Mouse (Mus musculus): ENCODE results near the gene Ctdnep1. TPM values are rescaled to one million over a fixed set of nuclear protein-coding genes. Genes with fewer than 3 reads are reported as not detected.
A peak's percentile ranks its signal among the peaks of the same experiment; 100 is the strongest.
"Not testable (repeated sequence)": the region's sequence is repeated elsewhere in the genome, so short reads cannot be mapped to it uniquely, and the experiment has no call there.

The Ctdnep1 gene
- polyA plus RNA-seq, 1 experiment from 2014 or later: 8.4 TPM

DNA sequence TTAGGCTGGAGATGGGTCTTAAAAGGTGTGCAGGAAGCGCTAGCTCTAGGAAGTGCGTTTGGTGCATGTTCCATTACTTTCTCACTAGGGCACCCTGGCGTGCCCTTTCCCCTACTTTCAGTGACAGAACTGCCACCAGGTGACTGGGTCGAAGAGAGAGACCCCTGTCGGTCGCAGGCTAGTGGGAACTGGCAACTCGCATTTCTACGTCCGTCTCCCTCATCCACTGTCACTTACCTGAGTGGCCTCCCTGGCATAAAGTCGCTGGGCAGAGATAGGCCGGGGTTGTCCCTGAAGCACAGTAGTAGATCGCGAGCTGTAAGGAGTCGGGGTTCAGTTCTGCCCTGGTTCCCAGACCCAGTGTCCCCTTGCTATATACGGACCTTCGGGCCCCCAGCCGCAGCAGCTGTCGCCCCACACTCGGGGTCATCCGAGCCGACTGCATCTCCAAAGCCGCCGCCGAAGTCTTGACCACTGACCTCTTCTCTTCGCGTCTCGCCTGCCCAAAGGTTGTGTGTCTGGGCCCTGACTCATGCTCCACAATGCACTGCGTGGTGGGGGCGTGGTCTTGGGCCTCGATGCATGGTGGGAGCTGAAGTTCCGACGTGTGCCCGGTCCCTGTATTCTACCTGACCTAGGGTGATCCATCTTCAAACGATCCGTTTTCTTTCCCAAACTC, 34.1 kb downstream of the Ctdnep1 start, which contains the start of gene Acadvl:
Acadvl (minus strand) TSS at position 532 of the 679 bp plus-strand sequence.
- Histone ChIP-seq H3K4me2 (ENCODE audit: low read depth, low read length) (peak within 1 kb of the TSS; percentile 90), H3K4me1 (ENCODE audit: insufficient read depth) (peaks cover 16% of the 10 kb centered on the region), H3K9ac (replicated peaks) (peak within 1 kb of the TSS; percentile 83), H3K4me3 (ENCODE audit: low read depth, low read length) (peak within 1 kb of the TSS; percentile 77), H3K36me3 (replicated peaks; ENCODE audit: insufficient read depth, low read length) (peaks cover 34% of the 10 kb centered on the region), H3K27me3 (ENCODE audit: insufficient read depth, low read length) (no peaks in the 10 kb centered on the region), H3K9me3 (ENCODE audit: low read length) (no peaks in the 10 kb centered on the region), H3K27ac (ENCODE audit: low read depth) (peak within 1 kb of the TSS; percentile 91)
- TF ChIP-seq CTCF (IDR thresholded peaks at IDR 0.05; ENCODE audit: low read depth): peak; percentile 63
- TF ChIP-seq EP300 (IDR thresholded peaks at IDR 0.05; ENCODE audit: low read depth): no peak
- ATAC-seq (peak; percentile 94), DNase-seq (peak; percentile 92)
- 1% methylated on average over 35 of the region's 35 CpGs for WGBS (ENCODE audit: insufficient replicate concordance)

DNA sequence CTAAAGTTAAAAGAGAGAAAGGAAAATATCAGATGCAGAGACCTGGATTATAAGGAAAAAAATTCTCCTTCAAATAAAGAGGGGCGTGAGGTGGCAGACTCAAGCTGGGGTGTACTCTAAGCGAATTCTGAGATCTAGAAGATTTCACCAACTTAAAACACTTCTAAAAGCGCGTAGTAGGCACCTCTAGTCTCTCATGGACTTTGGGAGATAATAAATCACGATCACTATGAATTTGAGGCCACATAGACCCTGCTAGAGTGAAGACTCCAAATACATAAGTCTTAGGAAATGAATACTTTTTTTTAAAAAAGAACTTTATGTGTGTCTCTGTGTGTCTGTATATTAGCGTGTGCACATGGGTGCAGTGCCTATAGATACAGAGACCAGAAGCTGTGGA, 34.7 kb downstream of the Ctdnep1 start:
- TF ChIP-seq EP300 (IDR thresholded peaks at IDR 0.05; ENCODE audit: low read depth): no peak
- TF ChIP-seq CTCF (IDR thresholded peaks at IDR 0.05; ENCODE audit: low read depth): no peak
- no peak overlapping the region for H3K9ac ChIP-seq (replicated peaks)
- peak overlapping the region; percentile 90 for H3K4me2 ChIP-seq (ENCODE audit: low read depth, low read length)
- H3K9me3 ChIP-seq (ENCODE audit: low read length): no peaks in the 10 kb centered on the region
- peak overlapping the region; percentile 77; the same call in 1 of the 2 replicates for H3K4me3 ChIP-seq (ENCODE audit: low read depth, low read length)
- ATAC-seq (no peak), DNase-seq (no peak)
- H3K27me3 ChIP-seq (ENCODE audit: insufficient read depth, low read length): no peaks in the 10 kb centered on the region
- WGBS (ENCODE audit: insufficient replicate concordance): 62% methylated on average over 6 of the region's 6 CpGs
- peaks cover 27% of the 10 kb centered on the region for H3K36me3 ChIP-seq (replicated peaks; ENCODE audit: insufficient read depth, low read length)
- H3K27ac ChIP-seq (ENCODE audit: low read depth): no peak overlapping the region
- peaks cover 16% of the 10 kb centered on the region for H3K4me1 ChIP-seq (ENCODE audit: insufficient read depth)

DNA sequence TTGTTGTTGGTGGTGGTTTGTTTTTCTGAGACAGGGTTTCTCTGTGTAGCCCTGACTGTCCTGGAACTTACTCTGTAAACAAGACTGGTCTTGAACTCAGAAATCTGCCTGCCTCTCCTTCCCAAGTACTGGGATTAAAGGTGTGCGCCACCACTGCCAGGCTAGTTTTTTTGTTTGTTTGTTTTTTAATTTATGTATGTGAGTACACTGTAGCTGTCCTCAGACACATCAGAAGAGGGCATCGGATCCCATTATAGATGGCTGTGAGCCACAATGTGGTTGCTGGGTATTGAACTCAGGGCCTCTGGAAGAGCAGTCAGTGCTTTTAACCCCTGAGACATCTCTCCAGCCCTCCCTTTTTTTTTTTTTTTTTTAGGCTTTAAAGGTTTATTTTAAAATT, 35.2 kb downstream of the Ctdnep1 start:
- not testable (repeated sequence) for H3K9ac ChIP-seq (replicated peaks); H3K27me3 ChIP-seq (ENCODE audit: insufficient read depth, low read length); H3K27ac ChIP-seq (ENCODE audit: low read depth); ATAC-seq; H3K4me3 ChIP-seq (ENCODE audit: low read depth, low read length); DNase-seq; H3K9me3 ChIP-seq (ENCODE audit: low read length); H3K4me2 ChIP-seq (ENCODE audit: low read depth, low read length)
- Histone ChIP-seq H3K36me3 (replicated peaks; ENCODE audit: insufficient read depth, low read length) (peaks cover 23% of the 10 kb centered on the region), H3K4me1 (ENCODE audit: insufficient read depth) (peaks cover 20% of the 10 kb centered on the region)
- WGBS (ENCODE audit: insufficient replicate concordance): 69% methylated on average over 2 of the region's 2 CpGs

DNA sequence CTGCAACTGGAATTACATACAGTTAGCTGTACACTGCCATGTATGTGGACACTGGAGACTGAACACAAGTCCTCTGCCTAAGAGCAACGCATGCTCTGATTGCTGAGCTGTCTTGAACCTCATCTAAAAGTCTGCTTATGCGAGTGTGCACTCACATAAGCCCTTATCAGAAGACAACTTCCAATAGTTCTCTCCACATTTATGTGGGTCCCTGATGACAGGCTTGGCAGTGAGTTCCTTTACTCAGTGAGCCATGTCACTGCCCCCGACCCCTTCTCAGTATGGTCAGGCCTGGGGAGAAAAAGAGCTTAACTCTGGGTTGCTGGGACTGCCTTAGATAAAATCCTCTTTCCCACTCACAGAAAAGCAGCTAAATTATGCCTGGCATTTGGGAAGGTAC, 35.7 kb downstream of the Ctdnep1 start, which contains the start of gene Dlg4:
Dlg4 (plus strand) TSS at position 274 of the 400 bp plus-strand sequence.
- no peaks in the 10 kb centered on the region for H3K27me3 ChIP-seq (ENCODE audit: insufficient read depth, low read length)
- H3K4me3 ChIP-seq (ENCODE audit: low read depth, low read length): no peak within 1 kb of the TSS
- WGBS (ENCODE audit: insufficient replicate concordance): 77% methylated on average over 3 of the region's 3 CpGs
- TF ChIP-seq EP300 (IDR thresholded peaks at IDR 0.05; ENCODE audit: low read depth): no peak
- no peak for TF ChIP-seq CTCF (IDR thresholded peaks at IDR 0.05; ENCODE audit: low read depth)
- no peaks in the 10 kb centered on the region for H3K9me3 ChIP-seq (ENCODE audit: low read length)
- peaks cover 22% of the 10 kb centered on the region for H3K4me1 ChIP-seq (ENCODE audit: insufficient read depth)
- DNase-seq: no peak
- H3K36me3 ChIP-seq (replicated peaks; ENCODE audit: insufficient read depth, low read length): peaks cover 18% of the 10 kb centered on the region
- ATAC-seq: no peak
- no peak within 1 kb of the TSS for H3K27ac ChIP-seq (ENCODE audit: low read depth)
- no peak within 1 kb of the TSS for H3K4me2 ChIP-seq (ENCODE audit: low read depth, low read length)
- H3K9ac ChIP-seq (replicated peaks): no peak within 1 kb of the TSS; the same call in 1 of the 2 replicates

DNA sequence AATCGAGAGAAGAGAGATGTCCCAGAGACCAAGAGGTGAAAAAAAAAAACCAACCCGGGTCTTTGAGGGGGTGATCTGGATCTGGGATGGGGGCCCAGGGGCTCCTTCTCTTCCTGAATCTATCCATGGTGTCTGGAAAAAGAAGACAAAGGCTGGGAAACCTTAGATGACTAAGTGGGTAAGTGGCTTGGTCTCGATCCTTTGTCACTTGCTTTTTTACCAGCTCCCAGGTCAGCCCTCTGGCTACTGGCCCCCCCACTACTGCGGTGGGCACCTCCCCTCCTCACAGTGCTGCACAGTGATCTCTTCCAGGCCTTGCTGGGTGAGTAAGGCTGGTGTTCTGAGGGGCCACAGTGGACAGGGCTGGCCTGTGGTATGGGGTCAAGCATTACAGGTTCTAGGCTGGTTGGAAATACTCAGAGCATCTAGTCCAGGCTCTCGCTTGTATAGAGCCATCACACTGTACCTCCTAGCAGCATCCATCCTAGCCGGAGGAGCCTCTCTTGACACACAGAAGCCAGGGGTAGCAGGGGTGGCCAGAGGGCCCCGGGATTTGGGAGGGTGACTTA, 36.3 kb downstream of the Ctdnep1 start:
- H3K27ac ChIP-seq (ENCODE audit: low read depth): no peak overlapping the region
- no peak for ATAC-seq

DNA sequence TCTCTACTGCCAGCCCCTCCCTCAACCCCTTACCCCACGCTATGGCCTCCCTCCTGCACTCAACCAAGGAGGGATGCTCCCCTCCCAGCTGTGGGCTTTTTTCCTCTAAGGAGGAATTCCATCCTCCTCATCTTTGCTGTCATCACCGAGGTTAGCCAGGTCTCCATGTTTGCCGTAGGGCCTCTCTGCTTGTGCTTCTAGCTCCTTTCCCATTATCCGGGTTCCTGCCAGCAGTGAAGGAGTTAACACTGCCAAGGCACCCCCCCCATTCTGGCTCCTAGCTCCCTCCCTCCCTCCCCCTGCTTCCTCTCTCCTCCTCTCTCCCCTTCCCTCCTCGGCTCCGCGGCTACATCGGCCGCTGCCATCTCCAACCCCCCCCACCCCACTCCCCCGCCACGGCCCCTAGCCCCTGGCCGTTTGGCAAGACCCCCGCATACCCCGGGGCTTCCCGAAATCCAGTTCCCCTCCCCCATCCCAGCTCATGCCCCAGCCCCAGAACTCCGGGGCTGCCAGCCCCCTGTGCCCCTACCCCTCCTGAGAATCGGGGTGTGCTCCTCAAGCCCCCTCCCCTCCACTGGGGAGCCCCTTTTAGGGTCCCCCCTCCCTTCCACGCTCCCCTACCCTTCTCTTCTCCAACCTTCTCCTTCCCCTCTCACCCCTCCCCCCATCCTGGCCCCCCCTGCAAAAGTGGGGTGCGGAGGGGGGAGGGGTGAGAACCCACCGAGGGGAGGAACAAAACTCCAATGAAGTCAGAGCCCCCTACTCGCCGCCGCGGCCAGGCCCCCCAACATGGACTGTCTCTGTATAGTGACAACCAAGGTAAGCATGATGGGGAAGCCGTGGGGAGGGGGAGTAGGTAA, 37.4 kb downstream of the Ctdnep1 start:
- TF ChIP-seq EP300 (IDR thresholded peaks at IDR 0.05; ENCODE audit: low read depth) (no peak), CTCF (IDR thresholded peaks at IDR 0.05; ENCODE audit: low read depth) (no peak)
- Histone ChIP-seq H3K27me3 (ENCODE audit: insufficient read depth, low read length) (0 out of 2 replicates have a peak, but pooled peaks cover 4% of the 10 kb centered on the region), H3K4me2 (ENCODE audit: low read depth, low read length) (peak overlapping the region; percentile 73), H3K27ac (ENCODE audit: low read depth) (peak overlapping the region; percentile 39; the same call in 1 of the 2 replicates), H3K4me3 (ENCODE audit: low read depth, low read length) (peak overlapping the region; percentile 45), H3K9ac (replicated peaks) (peak overlapping the region; percentile 57), H3K4me1 (ENCODE audit: insufficient read depth) (peaks cover 22% of the 10 kb centered on the region), H3K36me3 (replicated peaks; ENCODE audit: insufficient read depth, low read length) (peaks cover 2% of the 10 kb centered on the region; the same call in 1 of the 2 replicates), H3K9me3 (ENCODE audit: low read length) (no peaks in the 10 kb centered on the region)
- 5% methylated on average over 25 of the region's 25 CpGs for WGBS (ENCODE audit: insufficient replicate concordance)
- DNase-seq (no peak), ATAC-seq (no peak)

More for the DNA sequence above, 36.3 kb downstream of the Ctdnep1 start:
- TF ChIP-seq CTCF (IDR thresholded peaks at IDR 0.05; ENCODE audit: low read depth) (no peak), EP300 (IDR thresholded peaks at IDR 0.05; ENCODE audit: low read depth) (no peak)
- Histone ChIP-seq H3K4me2 (ENCODE audit: low read depth, low read length) (no peak overlapping the region), H3K9ac (replicated peaks) (no peak overlapping the region), H3K4me1 (ENCODE audit: insufficient read depth) (peaks cover 22% of the 10 kb centered on the region), H3K9me3 (ENCODE audit: low read length) (no peaks in the 10 kb centered on the region), H3K27me3 (ENCODE audit: insufficient read depth, low read length) (no peaks in the 10 kb centered on the region), H3K36me3 (replicated peaks; ENCODE audit: insufficient read depth, low read length) (peaks cover 12% of the 10 kb centered on the region), H3K4me3 (ENCODE audit: low read depth, low read length) (no peak overlapping the region)
- no peak for DNase-seq
- WGBS (ENCODE audit: insufficient replicate concordance): 59% methylated on average over 7 of the region's 7 CpGs

Data from liver, postnatal 0 days (tissue).